Mouse (Mus musculus) forebrain, postnatal 0 days (tissue): ENCODE measurements around the gene Tmc3. TPM values are rescaled to one million over a fixed set of nuclear protein-coding genes. Genes with fewer than 3 reads are reported as not detected.

ENCODE experiments used
- ATAC-seq: fragments of 200-750 bp; cut with Nextera tagmentation; 2 replicates; pipeline ENCODE4 v1.8.0; 2017; ENCODE audit warnings: mild to moderate bottlenecking, moderate library complexity
- DNase-seq: peaks from one replicate; pipeline ENCODE4 v3.0.0-alpha.2; 2015
- H3K27ac ChIP-seq: fragments of 300-500 bp; sonication (generic); 2 replicates; pipeline ENCODE4 v1.5.1; 2014; ENCODE audit warnings: low read depth, mild to moderate bottlenecking, antibody characterized with exemption, low read length, moderate library complexity, mixed read lengths
- H3K27me3 ChIP-seq: fragments of 300-500 bp; sonication (generic); 2 replicates; pipeline ENCODE4 v1.6.1; 2014; ENCODE audit warnings: mild to moderate bottlenecking, low read length, mixed read lengths; ENCODE audit not compliant: insufficient read depth
- H3K36me3 ChIP-seq: fragments of 300-500 bp; sonication (generic); 2 replicates; pipeline ENCODE4 v1.6.1; 2014; ENCODE audit warnings: mild to moderate bottlenecking, moderate library complexity; ENCODE audit not compliant: insufficient read depth
- H3K4me1 ChIP-seq: fragments of 300-500 bp; sonication (generic); 2 replicates; pipeline ENCODE4 v1.6.1; 2014; ENCODE audit warnings: antibody characterized with exemption; ENCODE audit not compliant: insufficient read depth
- H3K4me2 ChIP-seq: fragments of 300-500 bp; sonication (generic); 2 replicates; pipeline ENCODE4 v1.6.1; 2014; ENCODE audit warnings: low read depth, mild to moderate bottlenecking, moderate library complexity
- H3K4me3 ChIP-seq: fragments of 300-500 bp; sonication (generic); 2 replicates; pipeline ENCODE4 v1.5.1; 2014; ENCODE audit warnings: low read depth, low read length, mixed read lengths
- H3K9ac ChIP-seq: fragments of 300-500 bp; sonication (generic); 2 replicates; pipeline ENCODE4 v1.6.1; 2014; ENCODE audit warnings: mild to moderate bottlenecking
- H3K9me3 ChIP-seq: fragments of 300-500 bp; sonication (generic); 2 replicates; pipeline ENCODE4 v1.6.1; 2016; ENCODE audit warnings: low read length
- CTCF ChIP-seq: sonication (generic); IDR thresholded peaks from 2 replicates; pipeline ENCODE4 v1.5.1; 2016; ENCODE audit warnings: antibody characterized with exemption, control low read depth, low read depth
- WGBS: fragments of 180-500 bp; shearing (Covaris S2); extraction: QIAGEN DNeasy Blood & Tissue Kit; methylation state at CpG from one replicate; pipeline ENCODE4 v1.1.7; 2014; 5-methylcytosine and 5-hydroxymethylcytosine counted together
- polyA plus RNA-seq: library from polyadenylated mRNA; unstranded; fragments of >200 nt; fragmentation: Nextera tagmentation; extraction: Ambion mirVana; gene quantifications from 2 replicates; pipeline ENCODE4 v1.2.1, GENCODE M21; 2015
- total RNA-seq: library from RNA; depleted of rRNA; stranded (reverse); fragments of >200 nt; gene quantifications from 2 replicates; pipeline ENCODE4 v1.2.3, GENCODE M21; 2014; rRNA removed

Gene Tmc3
- total RNA-seq (0.24 and 0.46 TPM in 2 replicates), polyA plus RNA-seq (0.08 TPM in 1 of 2 replicates, not detected in the other)

DNA sequence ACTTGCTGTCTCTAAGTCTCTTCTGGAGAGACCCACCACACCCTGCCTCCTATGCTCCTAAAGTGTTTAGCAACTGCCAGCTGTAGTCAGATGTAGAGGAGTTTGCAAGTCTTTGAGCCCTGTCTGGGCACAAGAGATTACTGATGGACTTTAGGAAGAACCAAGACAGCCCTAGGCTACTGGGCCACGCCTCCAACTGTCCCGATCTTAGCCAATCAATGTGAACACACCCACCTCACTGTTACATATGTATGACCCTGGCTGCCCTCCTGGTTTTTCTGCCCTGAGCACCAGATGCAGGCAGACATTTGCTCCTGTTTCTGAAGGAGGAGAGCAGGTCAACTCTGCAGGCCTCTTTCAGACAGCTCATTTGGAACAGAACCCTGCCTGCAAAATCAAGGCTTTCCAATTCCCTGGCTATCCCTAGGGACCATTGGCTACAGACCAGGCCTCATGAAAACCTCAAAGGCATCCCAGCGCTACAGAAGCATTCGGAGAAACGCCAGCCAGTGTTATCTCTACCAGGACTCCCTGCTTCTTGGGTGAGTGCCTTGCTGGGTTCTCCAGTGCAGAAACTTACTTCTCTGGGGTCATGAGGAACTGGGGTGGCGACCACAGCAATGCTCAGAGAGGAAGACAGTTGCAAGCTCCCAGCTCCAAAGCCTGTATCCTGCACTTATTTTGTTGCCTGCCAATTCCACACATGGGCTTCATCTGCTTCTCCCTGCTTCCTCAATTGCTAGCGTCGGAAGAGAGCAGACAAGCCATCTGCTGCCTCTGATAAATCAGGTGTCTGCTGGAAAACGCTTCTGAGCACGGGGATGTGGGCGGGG lies at the start of gene Tmc3:
Tmc3 (plus strand) TSS at position 289 of the 833 bp plus-strand sequence.
- Histone ChIP-seq H3K9ac (no peak within 1 kb of the TSS), H3K27ac (peak within 1 kb of the TSS; percentile 15; the same call in 1 of the 2 replicates), H3K9me3 (no peaks in the 10 kb centered on the region), H3K27me3 (no peaks in the 10 kb centered on the region), H3K4me1 (no peaks in the 10 kb centered on the region), H3K4me3 (no peak within 1 kb of the TSS), H3K4me2 (no peak within 1 kb of the TSS), H3K36me3 (no peaks in the 10 kb centered on the region)
- DNase-seq (peak; percentile 66), ATAC-seq (peak; percentile 52; the same call in 1 of the 2 replicates)
- TF ChIP-seq CTCF: no peak
- WGBS: 45% methylated on average over 11 of the region's 11 CpGs

- no peaks in the 10 kb centered on the region for H3K4me1 ChIP-seq
- no peaks in the 10 kb centered on the region for H3K27me3 ChIP-seq
- TF ChIP-seq CTCF: no peak
- ATAC-seq: peak; percentile 38; the same call in 1 of the 2 replicates
- no peak overlapping the region for H3K27ac ChIP-seq
- H3K9ac ChIP-seq: no peak overlapping the region
- no peaks in the 10 kb centered on the region for H3K36me3 ChIP-seq
- peak; percentile 15 for DNase-seq
- H3K9me3 ChIP-seq: no peaks in the 10 kb centered on the region
- H3K4me2 ChIP-seq: no peak overlapping the region
- H3K4me3 ChIP-seq: no peak overlapping the region
- WGBS: 66% methylated on average over 5 of the region's 5 CpGs
Measured at GRCm38 (mm10) chr7:83541536-83542169, 43.1 kb upstream of the Tmc3 start.

GRCm38 (mm10) chr7:83548686-83549352 lies 35.9 kb upstream of the Tmc3 start:
- TF ChIP-seq CTCF: no peak
- H3K9ac ChIP-seq: peak overlapping the region; percentile 53
- DNase-seq (no peak), ATAC-seq (peak; percentile 40)
- no peaks in the 10 kb centered on the region for H3K9me3 ChIP-seq
- H3K4me3 ChIP-seq: no peak overlapping the region
- H3K27me3 ChIP-seq: no peaks in the 10 kb centered on the region
- peak overlapping the region; percentile 85 for H3K27ac ChIP-seq
- 36% methylated on average over 7 of the region's 7 CpGs for WGBS
- H3K4me2 ChIP-seq: peak overlapping the region; percentile 48
- no peaks in the 10 kb centered on the region for H3K36me3 ChIP-seq
- peaks cover 15% of the 10 kb centered on the region for H3K4me1 ChIP-seq

- Histone ChIP-seq H3K9me3 (no peaks in the 10 kb centered on the region), H3K27ac (peak overlapping the region; percentile 85), H3K27me3 (no peaks in the 10 kb centered on the region), H3K4me1 (peaks cover 15% of the 10 kb centered on the region), H3K36me3 (no peaks in the 10 kb centered on the region), H3K4me3 (peak overlapping the region; percentile 26), H3K9ac (peak overlapping the region; percentile 53), H3K4me2 (peak overlapping the region; percentile 48)
- WGBS: 33% methylated on average over 7 of the region's 7 CpGs
- peak; percentile 23; the same call in 1 of the 2 replicates for TF ChIP-seq CTCF
- DNase-seq (peak; percentile 66), ATAC-seq (peak; percentile 60)
Measured at GRCm38 (mm10) chr7:83549353-83549774, 35.4 kb upstream of the Tmc3 start.

- H3K4me1 ChIP-seq: peaks cover 15% of the 10 kb centered on the region
- H3K4me3 ChIP-seq: peak overlapping the region; percentile 26
- H3K36me3 ChIP-seq: no peaks in the 10 kb centered on the region
- peak overlapping the region; percentile 53 for H3K9ac ChIP-seq
- TF ChIP-seq CTCF: peak; percentile 78
- no peaks in the 10 kb centered on the region for H3K27me3 ChIP-seq
- H3K27ac ChIP-seq: peak overlapping the region; percentile 85
- DNase-seq (peak; percentile 92), ATAC-seq (peak; percentile 72)
- H3K4me2 ChIP-seq: peak overlapping the region; percentile 48
- H3K9me3 ChIP-seq: no peaks in the 10 kb centered on the region
- 27% methylated on average over 5 of the region's 5 CpGs for WGBS
Measured at GRCm38 (mm10) chr7:83549951-83550407, 34.7 kb upstream of the Tmc3 start.

DNA sequence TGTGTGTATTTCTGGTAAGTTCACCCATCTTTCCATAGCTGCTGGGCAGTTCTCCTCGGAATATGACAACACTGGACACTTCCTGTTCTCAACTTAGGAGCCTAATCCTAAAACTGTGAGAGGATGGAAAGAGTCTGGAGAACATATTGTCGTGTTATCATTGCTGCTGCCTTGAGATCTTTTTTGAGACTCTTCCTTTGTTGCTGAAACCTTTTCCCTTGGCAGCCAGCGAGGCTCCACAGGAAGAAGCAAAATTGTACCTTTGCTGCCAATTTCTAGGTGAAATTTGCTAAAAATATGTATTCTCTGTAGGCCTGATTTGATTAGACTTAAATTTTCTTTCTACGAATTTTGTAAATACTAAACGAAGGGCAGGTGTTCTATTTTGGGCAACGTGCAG lies 30.2 kb upstream of the Tmc3 start:
- Histone ChIP-seq H3K4me3 (no peak overlapping the region), H3K36me3 (no peaks in the 10 kb centered on the region), H3K4me2 (no peak overlapping the region), H3K27me3 (no peaks in the 10 kb centered on the region), H3K9me3 (no peaks in the 10 kb centered on the region), H3K4me1 (peaks cover 4% of the 10 kb centered on the region; the same call in 1 of the 2 replicates), H3K9ac (no peak overlapping the region), H3K27ac (no peak overlapping the region)
- ATAC-seq: no peak
- 77% methylated on average over 6 of the region's 6 CpGs for WGBS
- DNase-seq: no peak
- no peak for TF ChIP-seq CTCF
